In genomic region chr9:121329181-121329580, GRCm38 (mm10) we compare ENCODE assay signal across 9 mouse cellular contexts. TPM values are rescaled to one million over a fixed set of nuclear protein-coding genes. Genes with fewer than 3 reads are reported as not detected.
DNase-seq lines count a peak whose midpoint lies in the region; ATAC-seq and TF ChIP-seq lines count a peak whose summit lies in the region.
"Had no signal": no experiment of that assay in that cellular context is flagged by ENCODE, and none has a peak within 500 bp of the region (broad histone marks: within the 10 kb centered on the region; RNA-seq: fewer than 3 reads in every experiment).

No protein-coding gene starts in this region.

- peak; percentile 98 for DNase-seq in heart, adult 11 months
- DNase-seq in heart, postnatal 36 days = no peak
- peak; percentile 91 for DNase-seq in heart, postnatal 0 days (ENCODE audit: low spot score)
- no peak for DNase-seq in embryo, embryonic 11 days
- DNase-seq in gastrocnemius, postnatal 4 days (ENCODE audit: low spot score in 2 of 2) = no peak
- no peak for DNase-seq in spleen, postnatal 36 days (ENCODE audit: low spot score in 2 of 2)
- DNase-seq: kidney, postnatal 10 days had no signal

- TF ChIP-seq CTCF in bone marrow macrophage, adult 2 months (IDR thresholded peaks at IDR 0.05; ENCODE audit: low read depth, low read length) = no peak
- no peak for TF ChIP-seq CTCF in heart, postnatal 0 days (IDR thresholded peaks at IDR 0.05; ENCODE audit: low read depth)

- H3K36me3 ChIP-seq in heart, postnatal 0 days (replicated peaks; ENCODE audit: control insufficient read depth, insufficient read depth, low read length) = 0 out of 2 replicates have a peak, but pooled peaks cover 4% of the 10 kb centered on the region
- no peaks in the 10 kb centered on the region for H3K36me3 ChIP-seq in macrophage (ENCODE audit: inconsistent target)

- 0 out of 2 replicates have a peak overlapping the region, but pooled peaks have one; percentile 52 for H3K27ac ChIP-seq in bone marrow macrophage, adult 2 months (ENCODE audit: insufficient read depth, low read depth, low read length)
- peak overlapping the region; percentile 99 for H3K27ac ChIP-seq in heart, postnatal 0 days (ENCODE audit: low read depth)
- peak overlapping the region; percentile 39; the same call in 1 of the 2 replicates for H3K27ac ChIP-seq in macrophage

- 0 out of 2 replicates have a peak overlapping the region, but pooled peaks have one; percentile 7 for H3K9ac ChIP-seq in heart, postnatal 0 days (replicated peaks; ENCODE audit: low read depth, low read length)

- H3K9me3 ChIP-seq in heart, postnatal 0 days (replicated peaks; ENCODE audit: control insufficient read depth, low read length) = no peaks in the 10 kb centered on the region

- peaks cover 45% of the 10 kb centered on the region for H3K4me1 ChIP-seq in bone marrow macrophage, adult 2 months (ENCODE audit: control insufficient read depth, insufficient read depth, low read length)
- peaks cover 52% of the 10 kb centered on the region for H3K4me1 ChIP-seq in heart, postnatal 0 days (ENCODE audit: control insufficient read depth, insufficient read depth)

- WGBS in heart, postnatal 0 days = 18% methylated on average over 8 of the region's 8 CpGs
- 94% methylated on average over 8 of the region's 8 CpGs for WGBS in macrophage (ENCODE audit: missing documents)

- ATAC-seq in heart, postnatal 0 days (ENCODE audit: insufficient read depth, low read depth) = peak; percentile 91

- no peak overlapping the region for H3K4me3 ChIP-seq in bone marrow macrophage, adult 2 months (ENCODE audit: insufficient read depth, low read length)
- H3K4me3 ChIP-seq in heart, postnatal 0 days (ENCODE audit: low read depth, low read length) = no peak overlapping the region
- H3K4me3 ChIP-seq in macrophage (ENCODE audit: inconsistent target) = no peak overlapping the region

- no peak for TF ChIP-seq POLR2A in bone marrow macrophage, adult 2 months (IDR thresholded peaks at IDR 0.05; ENCODE audit: borderline replicate concordance, low read depth, low read length)

- H3K4me2 ChIP-seq in heart, postnatal 0 days (ENCODE audit: low read depth, low read length) = no peak overlapping the region

- intact Hi-C loops in heart, postnatal 36 days (cut with DNase I) = loop anchor here (2.0 kb wide), 1 partner anchor 16 kb away; no protein-coding TSS in a partner anchor

- peaks cover 55% of the 10 kb centered on the region for H3K79me2 ChIP-seq in macrophage (ENCODE audit: inconsistent target)

- no peaks in the 10 kb centered on the region for H3K27me3 ChIP-seq in heart, postnatal 0 days (ENCODE audit: control insufficient read depth, insufficient read depth, low read length)

- TF ChIP-seq EP300 in heart, postnatal 0 days (IDR thresholded peaks at IDR 0.05; ENCODE audit: low read depth) = peak; percentile 74

RNA-seq across cellular contexts. Expression of gene Trak1, which starts 31.9 kb away (rescaled TPM):
- 100 to 1,000 TPM; 305 to 315 TPM for total RNA-seq in heart, postnatal 36 days (2021)
- polyA plus RNA-seq in bone marrow macrophage, adult 2 months (2012; ENCODE audit: insufficient read depth, insufficient read length, missing spikeins) = 51.5 and 61.1 TPM in 2 replicates
- 113 and 120 TPM in 2 replicates for total RNA-seq in heart, postnatal 0 days (2014; rRNA removed; ENCODE audit: low replicate concordance)
- 53.5 and 59.3 TPM in 2 replicates for polyA plus RNA-seq in heart, postnatal 0 days (2015; fragmentation: Nextera tagmentation; extraction: Ambion mirVana)
- 100 to 1,000 TPM; 175 to 281 (median 222) TPM for total RNA-seq in macrophage (2018; cell fraction: chromatin; rRNA removed)
- 10 to 100 TPM; 48.6 to 71.4 (median 54.7) TPM for total RNA-seq in macrophage (2018; cell fraction: cytosol; rRNA removed)
- 100 to 1,000 TPM in 25 of 26 experiments, 10 to 100 TPM in 1; 94.9 to 207 (median 141) TPM for total RNA-seq in macrophage (2018; cell fraction: nucleus; rRNA removed)
- 30.9 to 32.9 TPM (median 32.9 TPM) in 3 replicates for polyA plus RNA-seq in macrophage (2018)
- 100 to 1,000 TPM; 193 to 204 TPM for total RNA-seq in gastrocnemius, postnatal 4 days (2021)

RNA-seq across cellular contexts. Expression of gene Ulk4, which starts 52.2 kb away (rescaled TPM):
- total RNA-seq in heart, postnatal 36 days (2021) = under 1 TPM; 0.17 to 0.46 TPM
- 0.49 and 1.3 TPM in 2 replicates for polyA plus RNA-seq in bone marrow macrophage, adult 2 months (2012; ENCODE audit: insufficient read depth, insufficient read length, missing spikeins)
- 1.3 and 1.5 TPM in 2 replicates for total RNA-seq in heart, postnatal 0 days (2014; rRNA removed; ENCODE audit: low replicate concordance)
- 64.3 and 66.7 TPM in 2 replicates for polyA plus RNA-seq in heart, postnatal 0 days (2015; fragmentation: Nextera tagmentation; extraction: Ambion mirVana)
- 10 to 100 TPM in 3 of 26 experiments, 1 to 10 TPM in 22, under 1 TPM in 1; 0.92 to 10.8 (median 6.6) TPM for total RNA-seq in macrophage (2018; cell fraction: chromatin; rRNA removed)
- 1 to 10 TPM in 1 of 26 experiments, under 1 TPM in 25; 0.33 to 1.5 (median 0.57) TPM for total RNA-seq in macrophage (2018; cell fraction: cytosol; rRNA removed)
- total RNA-seq in macrophage (2018; cell fraction: nucleus; rRNA removed) = 1 to 10 TPM in 24 of 26 experiments, under 1 TPM in 2; 0.52 to 3.7 (median 2.2) TPM
- polyA plus RNA-seq in macrophage (2018) = 0.25 to 2.2 TPM (median 1.1 TPM) in 3 replicates
- 1 to 10 TPM; 2.2 to 2.3 TPM for total RNA-seq in gastrocnemius, postnatal 4 days (2021)

Comparison
In these comparisons a context has a peak if more than half of its experiments do, and no peak if none do; other contexts are left out.
1. DNase-seq: peak in heart, adult 11 months (single experiment) and heart, postnatal 0 days (single experiment); none in heart, postnatal 36 days (0 of 2), embryo, embryonic 11 days (single experiment), gastrocnemius, postnatal 4 days (0 of 2) and spleen, postnatal 36 days (0 of 2).
2. H3K27ac ChIP-seq: peak in every context shown above with its lines; median percentile 99 in heart, postnatal 0 days; 52 in bone marrow macrophage, adult 2 months; 39 in macrophage.